Mouse (Mus musculus) CH12F3 (cell line): ENCODE results near the gene Atrx.
"Not testable (repeated sequence)": the region's sequence is repeated elsewhere in the genome, so short reads cannot be mapped to it uniquely, and the experiment has no call there.

Source experiments
- in situ Hi-C: fragments of 300-500 bp; cut with MboI; formaldehyde crosslinking; loops from 2 replicates; pipeline ENCODE4 v1.14.3; 2020; ENCODE audit warnings: low sequenced_read_pairs

Atrx gene

GRCm38 (mm10) chrX:105928861-105929477 lies at the start of gene Atrx:
Atrx (minus strand) TSS chrX:105929403.
- in situ Hi-C loops = no loop called here

GRCm38 (mm10) chrX:105957091-105957490 lies 27.9 kb upstream of the Atrx start:
- in situ Hi-C loops = not testable (repeated sequence)

- in situ Hi-C loops = no loop called here
Observed at GRCm38 (mm10) chrX:105953999-105954398, 24.8 kb upstream of the Atrx start.

GRCm38 (mm10) chrX:105946357-105946756 lies 17.2 kb upstream of the Atrx start:
- in situ Hi-C loops = no loop called here

GRCm38 (mm10) chrX:105939245-105939644 lies 10.0 kb upstream of the Atrx start:
- in situ Hi-C loops = no loop called here

GRCm38 (mm10) chrX:105937736-105938135 lies 8.5 kb upstream of the Atrx start:
- in situ Hi-C loops = no loop called here

- in situ Hi-C loops = no loop called here
Observed at GRCm38 (mm10) chrX:105934341-105934740, 5.1 kb upstream of the Atrx start.

GRCm38 (mm10) chrX:105929478-105930038 lies 355 bp upstream of the Atrx start:
- in situ Hi-C loops = no loop called here

- in situ Hi-C loops = no loop called here
Observed at GRCm38 (mm10) chrX:105927941-105928860, 1.0 kb downstream of the Atrx start.

GRCm38 (mm10) chrX:105926121-105926735 lies 3.0 kb downstream of the Atrx start:
- in situ Hi-C loops = no loop called here

GRCm38 (mm10) chrX:105924326-105925070 lies 4.7 kb downstream of the Atrx start:
- in situ Hi-C loops = no loop called here

GRCm38 (mm10) chrX:105923896-105924295 lies 5.3 kb downstream of the Atrx start:
- in situ Hi-C loops = no loop called here

GRCm38 (mm10) chrX:105922986-105923385 lies 6.2 kb downstream of the Atrx start:
- in situ Hi-C loops = not testable (repeated sequence)

GRCm38 (mm10) chrX:105921421-105921820 lies 7.8 kb downstream of the Atrx start:
- in situ Hi-C loops = no loop called here

GRCm38 (mm10) chrX:105911728-105912127 lies 17.5 kb downstream of the Atrx start:
- in situ Hi-C loops = no loop called here

- in situ Hi-C loops = no loop called here
Observed at GRCm38 (mm10) chrX:105901611-105902010, 27.6 kb downstream of the Atrx start.

- in situ Hi-C loops = no loop called here
Observed at GRCm38 (mm10) chrX:105886921-105887320, 42.3 kb downstream of the Atrx start.

GRCm38 (mm10) chrX:105864367-105864766 lies 64.8 kb downstream of the Atrx start:
- in situ Hi-C loops = no loop called here

GRCm38 (mm10) chrX:105824462-105824861 lies 104.7 kb downstream of the Atrx start:
- in situ Hi-C loops = no loop called here

- in situ Hi-C loops = no loop called here
Observed at GRCm38 (mm10) chrX:105794806-105795403, 134.3 kb downstream of the Atrx start.
